In the genomic region with DNA sequence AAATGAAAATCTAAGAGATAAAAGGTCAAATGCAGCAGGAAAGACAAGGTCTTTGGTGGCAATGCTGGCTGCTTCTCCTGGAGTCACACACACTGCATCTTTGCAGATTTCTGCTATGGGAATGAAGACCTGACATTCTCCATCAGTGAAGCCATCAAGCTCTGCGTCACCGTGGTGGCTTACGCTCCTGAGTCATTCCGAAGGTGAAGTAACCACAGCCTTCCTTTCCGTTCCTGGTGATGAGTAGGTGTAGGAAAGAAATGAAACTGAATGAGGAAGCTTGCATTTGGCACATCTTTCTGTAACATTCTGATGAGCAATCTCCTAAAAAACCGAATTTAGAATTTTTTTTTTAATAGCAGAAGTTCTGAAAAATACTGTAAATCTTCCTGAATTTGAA, we compare ENCODE assay signal across 17 mouse cellular contexts. TPM values are rescaled to one million over a fixed set of nuclear protein-coding genes. Genes with fewer than 3 reads are reported as not detected.
DNase-seq lines count a peak whose midpoint lies in the region; TF ChIP-seq lines count a peak whose summit lies in the region.
"Had no signal": no experiment of that assay in that cellular context is flagged by ENCODE, and none has a peak within 500 bp of the region (broad histone marks: within the 10 kb centered on the region; RNA-seq: fewer than 3 reads in every experiment).

No protein-coding gene starts in this region.

- intact Hi-C loops in heart, postnatal 25 days (cut with DNase I) = no loop called here

- 0 out of 2 replicates have a peak, but pooled peaks have one; percentile 18 for TF ChIP-seq POLR2A in cortical plate, adult 2 months (IDR thresholded peaks at IDR 0.05; ENCODE audit: extremely low read depth, insufficient read depth, low read length)

- DNase-seq in 3T3-L1 (ENCODE audit: low read depth, low spot score) (peak; percentile 29), 416B (ENCODE audit: low read depth) (peak; percentile 61)
- peak; percentile 39 to 63 for DNase-seq in left cerebral cortex, adult 9 months (ENCODE audit: low spot score in 2 of 2)
- DNase-seq in heart, postnatal 25 days (ENCODE audit: low spot score) = no peak
- DNase-seq in lung, postnatal 14 days = no peak
- no peak for DNase-seq in adrenal gland, adult 8-10 months
- DNase-seq: adrenal gland, postnatal 14 days; cerebellum, adult 9-11 months; gastrocnemius, postnatal 10 days; heart, postnatal 36 days; layer of hippocampus, postnatal 36 days; lung, adult 2 months; midbrain, embryonic 14.5 days had no signal

- TF ChIP-seq CTCF in cortical plate, adult 2 months (IDR thresholded peaks at IDR 0.05; ENCODE audit: extremely low read depth, insufficient read depth, low read length) = no peak

- peaks cover 2% of the 10 kb centered on the region; the same call in 1 of the 2 replicates for H3K4me1 ChIP-seq in cortical plate, adult 2 months (ENCODE audit: control insufficient read depth, insufficient read depth, low read length)
- H3K4me1 ChIP-seq: stomach, embryonic 15.5 days had no signal

- H3K27ac ChIP-seq in cortical plate, adult 2 months (ENCODE audit: insufficient read depth, low read length) = no peak overlapping the region
- H3K27ac ChIP-seq: forebrain, embryonic 15.5 days; macrophage; stomach, embryonic 15.5 days had no signal

- H3K4me3 ChIP-seq in cortical plate, adult 2 months (ENCODE audit: insufficient read depth, low read length) = no peak overlapping the region
- H3K4me3 ChIP-seq: forebrain, embryonic 15.5 days; stomach, embryonic 15.5 days had no signal

RNA-seq across cellular contexts. Expression of a gene that starts 51.1 kb away (rescaled TPM):
- polyA plus RNA-seq in cortical plate, adult 2 months (2012; rRNA removed) = 23.8 and 25.9 TPM in 2 replicates
- total RNA-seq in heart, postnatal 25 days (2021) = 10 to 100 TPM; 12.2 to 13.8 TPM
- total RNA-seq in adrenal gland, adult 8-10 months (2022) = 10 to 100 TPM; 57.7 to 98.1 (median 71.6) TPM

Comparison
In these comparisons a context has a peak if more than half of its experiments do, and no peak if none do; other contexts are left out.
1. DNase-seq: peak in 3T3-L1 (single experiment), 416B (single experiment) and left cerebral cortex, adult 9 months (2 of 2); none in heart, postnatal 25 days (single experiment), lung, postnatal 14 days (single experiment) and adrenal gland, adult 8-10 months (single experiment).